Mouse (Mus musculus): Measurements from ENCODE around the gene Spty2d1. TPM values are rescaled to one million over a fixed set of nuclear protein-coding genes. Genes with fewer than 3 reads are reported as not detected.

The Spty2d1 gene
- polyA plus RNA-seq (2015; fragmentation: Nextera tagmentation; extraction: Ambion mirVana) = 15.2 and 16.5 TPM in 2 replicates

GRCm38 (mm10) chr7:47008168-47008993 is at the start of gene Spty2d1:
Gene Spty2d1 (minus strand): TSS chr7:47008411.
- peak within 1 kb of the TSS; percentile 97 for H3K27ac ChIP-seq (ENCODE audit: low read length)
- under 1% methylated on average over 57 of the region's 57 CpGs for WGBS
- H3K9ac ChIP-seq (ENCODE audit: low read depth, low read length) = peak within 1 kb of the TSS; percentile 85
- H3K9me3 ChIP-seq (ENCODE audit: control insufficient read depth, low read length) = no peaks in the 10 kb centered on the region
- peak within 1 kb of the TSS; percentile 82 for H3K4me3 ChIP-seq (ENCODE audit: low read length)
- ATAC-seq = peak; percentile 93
- H3K36me3 ChIP-seq (ENCODE audit: control insufficient read depth, insufficient read depth, low read length) = no peaks in the 10 kb centered on the region
- H3K4me2 ChIP-seq (ENCODE audit: low read depth, low read length) = peak within 1 kb of the TSS; percentile 87
- H3K4me1 ChIP-seq (ENCODE audit: control insufficient read depth, insufficient read depth, low read length) = peaks cover 27% of the 10 kb centered on the region
- no peaks in the 10 kb centered on the region for H3K27me3 ChIP-seq (replicated peaks; ENCODE audit: control insufficient read depth, insufficient read depth, low read length)

GRCm38 (mm10) chr7:47056273-47056672 is 48.1 kb upstream of the Spty2d1 start:
- Histone ChIP-seq H3K27me3 (replicated peaks; ENCODE audit: control insufficient read depth, insufficient read depth, low read length) (no peaks in the 10 kb centered on the region), H3K9ac (ENCODE audit: low read depth, low read length) (no peak overlapping the region), H3K4me2 (ENCODE audit: low read depth, low read length) (no peak overlapping the region), H3K9me3 (ENCODE audit: control insufficient read depth, low read length) (no peaks in the 10 kb centered on the region), H3K27ac (ENCODE audit: low read length) (no peak overlapping the region), H3K4me1 (ENCODE audit: control insufficient read depth, insufficient read depth, low read length) (peaks cover 21% of the 10 kb centered on the region), H3K36me3 (ENCODE audit: control insufficient read depth, insufficient read depth, low read length) (peaks cover 10% of the 10 kb centered on the region; the same call in 1 of the 2 replicates), H3K4me3 (ENCODE audit: low read length) (no peak overlapping the region)
- 81% methylated on average over 4 of the region's 4 CpGs for WGBS
- ATAC-seq = no peak

DNA sequence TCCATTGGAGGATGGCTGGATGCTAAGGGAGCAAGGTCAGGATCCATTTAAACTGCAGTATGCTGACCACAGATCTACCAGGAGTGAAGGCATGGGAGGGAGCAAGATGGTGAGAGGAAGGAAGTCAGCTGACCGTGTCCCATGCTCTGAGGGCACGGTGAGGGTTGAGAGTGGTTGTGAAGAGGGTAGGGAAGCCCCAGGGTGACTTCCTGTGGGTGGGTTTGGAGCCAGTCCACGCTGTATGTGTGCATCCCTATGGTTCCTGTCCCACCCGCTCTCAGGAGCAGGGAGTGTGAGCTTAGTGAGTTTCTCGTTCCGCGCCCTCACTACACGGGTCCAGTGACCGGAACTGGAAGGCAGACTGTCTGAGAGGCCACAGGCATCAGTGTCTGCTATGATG is 47.5 kb upstream of the Spty2d1 start:
- 71% methylated on average over 9 of the region's 9 CpGs for WGBS
- Histone ChIP-seq H3K4me1 (ENCODE audit: control insufficient read depth, insufficient read depth, low read length) (peaks cover 24% of the 10 kb centered on the region), H3K36me3 (ENCODE audit: control insufficient read depth, insufficient read depth, low read length) (peaks cover 10% of the 10 kb centered on the region; the same call in 1 of the 2 replicates), H3K27me3 (replicated peaks; ENCODE audit: control insufficient read depth, insufficient read depth, low read length) (no peaks in the 10 kb centered on the region), H3K9ac (ENCODE audit: low read depth, low read length) (no peak overlapping the region), H3K9me3 (ENCODE audit: control insufficient read depth, low read length) (no peaks in the 10 kb centered on the region), H3K27ac (ENCODE audit: low read length) (no peak overlapping the region), H3K4me2 (ENCODE audit: low read depth, low read length) (no peak overlapping the region), H3K4me3 (ENCODE audit: low read length) (no peak overlapping the region)
- ATAC-seq = no peak

GRCm38 (mm10) chr7:47054666-47055065 is 46.5 kb upstream of the Spty2d1 start:
- peaks cover 29% of the 10 kb centered on the region for H3K4me1 ChIP-seq (ENCODE audit: control insufficient read depth, insufficient read depth, low read length)
- WGBS = 77% methylated on average over 2 of the region's 2 CpGs
- H3K9me3 ChIP-seq (ENCODE audit: control insufficient read depth, low read length) = no peaks in the 10 kb centered on the region
- no peak overlapping the region for H3K9ac ChIP-seq (ENCODE audit: low read depth, low read length)
- no peak overlapping the region for H3K4me3 ChIP-seq (ENCODE audit: low read length)
- no peaks in the 10 kb centered on the region for H3K27me3 ChIP-seq (replicated peaks; ENCODE audit: control insufficient read depth, insufficient read depth, low read length)
- H3K4me2 ChIP-seq (ENCODE audit: low read depth, low read length) = no peak overlapping the region
- ATAC-seq = no peak
- H3K27ac ChIP-seq (ENCODE audit: low read length) = no peak overlapping the region
- H3K36me3 ChIP-seq (ENCODE audit: control insufficient read depth, insufficient read depth, low read length) = peaks cover 10% of the 10 kb centered on the region; the same call in 1 of the 2 replicates

GRCm38 (mm10) chr7:47053287-47053686 is 45.1 kb upstream of the Spty2d1 start:
- ATAC-seq = no peak
- Histone ChIP-seq H3K4me1 (ENCODE audit: control insufficient read depth, insufficient read depth, low read length) (peaks cover 29% of the 10 kb centered on the region), H3K4me2 (ENCODE audit: low read depth, low read length) (no peak overlapping the region), H3K4me3 (ENCODE audit: low read length) (no peak overlapping the region), H3K9ac (ENCODE audit: low read depth, low read length) (0 out of 2 replicates have a peak overlapping the region, but pooled peaks have one; percentile 66), H3K27me3 (replicated peaks; ENCODE audit: control insufficient read depth, insufficient read depth, low read length) (no peaks in the 10 kb centered on the region), H3K27ac (ENCODE audit: low read length) (no peak overlapping the region), H3K9me3 (ENCODE audit: control insufficient read depth, low read length) (no peaks in the 10 kb centered on the region), H3K36me3 (ENCODE audit: control insufficient read depth, insufficient read depth, low read length) (peaks cover 10% of the 10 kb centered on the region; the same call in 1 of the 2 replicates)
- 95% methylated on average over 15 of the region's 15 CpGs for WGBS

DNA sequence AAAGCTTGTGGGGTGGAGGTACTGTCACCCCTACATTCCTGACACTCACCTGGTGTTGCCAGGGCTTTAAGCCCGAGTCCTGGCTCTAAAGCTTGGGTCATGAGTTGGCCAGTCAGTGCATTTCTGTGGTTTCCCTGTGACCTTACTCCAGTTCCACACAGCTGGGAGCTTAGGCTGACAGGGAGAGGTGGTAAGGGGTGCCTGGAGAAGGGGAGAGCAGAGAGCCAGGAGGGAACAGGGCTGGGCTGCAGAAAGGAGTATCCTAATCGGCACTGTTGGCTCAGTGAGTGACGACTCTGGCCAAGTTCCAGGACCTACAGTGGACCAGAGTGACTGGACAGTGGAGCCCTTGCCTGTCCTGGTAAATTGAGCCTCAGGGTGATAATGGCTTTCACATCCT is 44.1 kb upstream of the Spty2d1 start:
- Histone ChIP-seq H3K4me3 (ENCODE audit: low read length) (peak overlapping the region; percentile 92), H3K4me1 (ENCODE audit: control insufficient read depth, insufficient read depth, low read length) (peaks cover 29% of the 10 kb centered on the region), H3K36me3 (ENCODE audit: control insufficient read depth, insufficient read depth, low read length) (peaks cover 10% of the 10 kb centered on the region; the same call in 1 of the 2 replicates), H3K27ac (ENCODE audit: low read length) (peak overlapping the region; percentile 98), H3K9ac (ENCODE audit: low read depth, low read length) (peak overlapping the region; percentile 66), H3K4me2 (ENCODE audit: low read depth, low read length) (peak overlapping the region; percentile 91), H3K9me3 (ENCODE audit: control insufficient read depth, low read length) (no peaks in the 10 kb centered on the region), H3K27me3 (replicated peaks; ENCODE audit: control insufficient read depth, insufficient read depth, low read length) (no peaks in the 10 kb centered on the region)
- ATAC-seq = no peak
- WGBS = 16% methylated on average over 3 of the region's 3 CpGs

DNA sequence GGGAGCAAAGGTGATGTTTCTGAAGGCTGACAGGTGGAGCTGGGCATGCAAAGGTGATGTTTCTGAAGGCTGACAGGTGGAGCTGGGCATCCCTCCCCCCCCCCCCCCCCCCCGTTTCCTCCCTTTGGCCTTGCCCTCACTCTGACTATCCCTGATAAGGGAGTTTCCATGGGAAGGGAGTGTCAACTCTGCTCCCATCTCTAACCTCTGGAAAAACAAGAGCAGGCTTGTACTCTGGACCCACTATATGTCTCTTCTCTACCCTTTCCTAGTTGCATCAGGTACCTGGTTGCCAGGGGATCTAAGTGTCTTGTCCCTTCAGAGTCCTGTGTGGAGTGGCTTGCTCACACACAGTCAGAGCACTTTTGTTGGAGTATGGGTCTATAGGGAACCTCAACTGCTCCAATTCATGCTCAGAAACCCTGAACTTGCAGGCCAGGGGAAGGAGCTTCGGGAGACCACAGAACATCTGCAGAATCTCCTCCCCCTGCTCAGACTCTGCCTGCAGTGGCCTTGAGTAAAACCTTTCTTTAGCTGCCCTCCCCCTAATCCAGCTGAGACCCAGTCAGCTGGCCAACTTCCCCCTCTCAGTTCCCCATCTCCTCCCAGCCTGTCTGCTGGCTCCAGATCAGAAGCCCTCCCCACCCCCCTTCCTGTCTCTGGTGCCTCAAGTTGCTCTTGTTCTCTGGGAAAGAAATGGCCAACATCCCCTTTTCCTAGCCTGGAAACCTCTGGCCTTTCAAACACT is 43.4 kb upstream of the Spty2d1 start:
- WGBS = 2% methylated on average over 2 of the region's 2 CpGs
- Histone ChIP-seq H3K9me3 (ENCODE audit: control insufficient read depth, low read length) (no peaks in the 10 kb centered on the region), H3K9ac (ENCODE audit: low read depth, low read length) (peak overlapping the region; percentile 93), H3K36me3 (ENCODE audit: control insufficient read depth, insufficient read depth, low read length) (peaks cover 10% of the 10 kb centered on the region; the same call in 1 of the 2 replicates), H3K27me3 (replicated peaks; ENCODE audit: control insufficient read depth, insufficient read depth, low read length) (no peaks in the 10 kb centered on the region), H3K4me3 (ENCODE audit: low read length) (peak overlapping the region; percentile 92), H3K4me2 (ENCODE audit: low read depth, low read length) (peak overlapping the region; percentile 91), H3K4me1 (ENCODE audit: control insufficient read depth, insufficient read depth, low read length) (peaks cover 29% of the 10 kb centered on the region), H3K27ac (ENCODE audit: low read length) (peak overlapping the region; percentile 98)
- peak; percentile 70 for ATAC-seq

DNA sequence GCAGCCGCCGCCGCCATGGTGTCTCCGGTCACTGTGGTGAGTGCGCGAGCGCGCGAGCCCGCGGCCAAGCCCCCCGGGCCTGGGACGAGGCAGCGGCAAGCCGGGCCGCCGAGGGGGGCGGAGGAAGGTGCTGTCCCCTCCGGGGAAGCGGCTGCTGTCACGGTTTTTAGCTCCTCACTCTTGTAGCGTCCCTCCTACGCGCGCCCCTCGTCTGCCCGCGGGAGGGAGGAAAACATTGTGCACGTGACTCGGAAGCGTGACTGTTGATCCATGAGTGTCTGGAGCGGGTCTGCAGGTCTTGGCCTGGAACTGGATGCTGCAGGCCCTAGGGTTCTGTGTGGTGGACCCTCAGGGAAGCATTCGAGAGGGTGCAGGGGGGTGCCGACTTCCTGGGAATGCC is 42.6 kb upstream of the Spty2d1 start:
- H3K4me3 ChIP-seq (ENCODE audit: low read length) = peak overlapping the region; percentile 92
- H3K27ac ChIP-seq (ENCODE audit: low read length) = peak overlapping the region; percentile 98
- H3K9me3 ChIP-seq (ENCODE audit: control insufficient read depth, low read length) = no peaks in the 10 kb centered on the region
- H3K9ac ChIP-seq (ENCODE audit: low read depth, low read length) = peak overlapping the region; percentile 93
- no peaks in the 10 kb centered on the region for H3K27me3 ChIP-seq (replicated peaks; ENCODE audit: control insufficient read depth, insufficient read depth, low read length)
- peaks cover 10% of the 10 kb centered on the region; the same call in 1 of the 2 replicates for H3K36me3 ChIP-seq (ENCODE audit: control insufficient read depth, insufficient read depth, low read length)
- peaks cover 26% of the 10 kb centered on the region for H3K4me1 ChIP-seq (ENCODE audit: control insufficient read depth, insufficient read depth, low read length)
- peak; percentile 69 for ATAC-seq
- H3K4me2 ChIP-seq (ENCODE audit: low read depth, low read length) = peak overlapping the region; percentile 91
- under 1% methylated on average over 34 of the region's 34 CpGs for WGBS

- Histone ChIP-seq H3K9me3 (ENCODE audit: control insufficient read depth, low read length) (no peaks in the 10 kb centered on the region), H3K4me2 (ENCODE audit: low read depth, low read length) (peak within 1 kb of the TSS; percentile 91)
These were observed 42.2 kb upstream of the Spty2d1 start, which contains the start of gene Tmem86a for GRCm38 (mm10) chr7:47050366-47050765. Gene Tmem86a (plus strand): TSS chr7:47050601.

More at GRCm38 (mm10) chr7:47050366-47050765, 42.2 kb upstream of the Spty2d1 start, which contains the start of gene Tmem86a:
- peak within 1 kb of the TSS; percentile 92 for H3K4me3 ChIP-seq (ENCODE audit: low read length)
- H3K27me3 ChIP-seq (replicated peaks; ENCODE audit: control insufficient read depth, insufficient read depth, low read length) = no peaks in the 10 kb centered on the region
- peak within 1 kb of the TSS; percentile 93 for H3K9ac ChIP-seq (ENCODE audit: low read depth, low read length)
- peak; percentile 97 for ATAC-seq
- H3K4me1 ChIP-seq (ENCODE audit: control insufficient read depth, insufficient read depth, low read length) = peaks cover 24% of the 10 kb centered on the region
- WGBS = under 1% methylated on average over 33 of the region's 33 CpGs
- peak within 1 kb of the TSS; percentile 98 for H3K27ac ChIP-seq (ENCODE audit: low read length)
- H3K36me3 ChIP-seq (ENCODE audit: control insufficient read depth, insufficient read depth, low read length) = peaks cover 10% of the 10 kb centered on the region; the same call in 1 of the 2 replicates

Measured in intestine, embryonic 16.5 days (tissue).